Mouse (Mus musculus) myocyte (in vitro differentiated cells): ENCODE results near the gene Gns.

ENCODE experiments used
- MAX ChIP-seq: IDR thresholded peaks from one replicate; pipeline ENCODE4 v1.6.1; 2011; ENCODE audit warnings: low read depth, mild to moderate bottlenecking, control low read depth
- MYOD1 ChIP-seq, 3 experiments: IDR thresholded peaks; one replicate each; pipeline ENCODE4 v1.6.1; 2011; ENCODE audit warnings: control low read depth in 2 of 3, low read depth in 2 of 3, mild to moderate bottlenecking in 2 of 3, moderate library complexity in 1 of 3; ENCODE audit not compliant: insufficient read length in 2 of 3, control insufficient read depth in 1 of 3
- POLR2A ChIP-seq: IDR thresholded peaks from one replicate; pipeline ENCODE4 v1.6.1; 2011; ENCODE audit warnings: low read depth, mild to moderate bottlenecking, control low read depth, moderate library complexity; ENCODE audit not compliant: insufficient read length
- POLR2AphosphoS2 ChIP-seq: IDR thresholded peaks from one replicate; pipeline ENCODE4 v1.6.1; 2011; ENCODE audit warnings: low read depth, control low read depth; ENCODE audit not compliant: insufficient read length
- TCF12 ChIP-seq: IDR thresholded peaks from one replicate; pipeline ENCODE4 v1.6.1; 2011; ENCODE audit warnings: mild to moderate bottlenecking, control low read depth; ENCODE audit not compliant: poor library complexity, insufficient read depth, severe bottlenecking
- USF1 ChIP-seq: IDR thresholded peaks from one replicate; pipeline ENCODE4 v1.6.1; 2011; ENCODE audit warnings: low read depth, mild to moderate bottlenecking, control low read depth, moderate library complexity

GRCm38 (mm10) chr10:121401005-121401404 is 36.1 kb downstream of the Gns start:
- no peak for TF ChIP-seq POLR2A
- TF ChIP-seq USF1: no peak
- TF ChIP-seq MAX: no peak
- TF ChIP-seq MYOD1 (IDR thresholded peaks at IDR 0.05; ENCODE audit: control insufficient read depth in 1 of 3, insufficient read length in 2 of 3, low read depth in 2 of 3): no peak
- TF ChIP-seq TCF12: no peak
- no peak for TF ChIP-seq POLR2AphosphoS2
